Mouse (Mus musculus): Measurements from ENCODE around the gene Rnf222. TPM values are rescaled to one million over a fixed set of nuclear protein-coding genes. Genes with fewer than 3 reads are reported as not detected.

Gene Rnf222
- polyA plus RNA-seq, 1 experiment from 2014 or later: 0.05 TPM

- Histone ChIP-seq H3K36me3 (replicated peaks) (no peaks in the 10 kb centered on the region), H3K4me1 (peaks cover 7% of the 10 kb centered on the region; the same call in 1 of the 2 replicates), H3K4me3 (no peak overlapping the region), H3K9me3 (no peaks in the 10 kb centered on the region), H3K27ac (no peak overlapping the region), H3K27me3 (ENCODE audit: poor library complexity, severe bottlenecking) (no peaks in the 10 kb centered on the region; the same call in 1 of the 2 replicates)
- no peak for DNase-seq (ENCODE audit: extremely low spot score, low spot score)
- WGBS: 79% methylated on average over 12 of the region's 12 CpGs
Measured at GRCm38 (mm10) chr11:68893911-68894464, 5.6 kb downstream of the Rnf222 start.

- Histone ChIP-seq H3K36me3 (replicated peaks) (no peaks in the 10 kb centered on the region), H3K4me1 (peaks cover 13% of the 10 kb centered on the region), H3K4me3 (no peak overlapping the region), H3K27ac (no peak overlapping the region), H3K27me3 (ENCODE audit: poor library complexity, severe bottlenecking) (no peaks in the 10 kb centered on the region; the same call in 1 of the 2 replicates), H3K9me3 (no peaks in the 10 kb centered on the region)
- WGBS: 95% methylated on average over 5 of the region's 5 CpGs
- no peak for DNase-seq (ENCODE audit: extremely low spot score, low spot score)
Measured at GRCm38 (mm10) chr11:68896247-68896646, 7.9 kb downstream of the Rnf222 start.

- WGBS: 46% methylated on average over 4 of the region's 4 CpGs
- no peak for DNase-seq (ENCODE audit: extremely low spot score, low spot score)
- no peak overlapping the region for H3K4me3 ChIP-seq
- no peak overlapping the region for H3K27ac ChIP-seq
- peaks cover 13% of the 10 kb centered on the region for H3K4me1 ChIP-seq
- no peaks in the 10 kb centered on the region for H3K9me3 ChIP-seq
- no peaks in the 10 kb centered on the region for H3K36me3 ChIP-seq (replicated peaks)
- no peaks in the 10 kb centered on the region; the same call in 1 of the 2 replicates for H3K27me3 ChIP-seq (ENCODE audit: poor library complexity, severe bottlenecking)
Measured at GRCm38 (mm10) chr11:68897120-68897519, 8.8 kb downstream of the Rnf222 start.

- H3K27me3 ChIP-seq (ENCODE audit: poor library complexity, severe bottlenecking): no peaks in the 10 kb centered on the region; the same call in 1 of the 2 replicates
- no peak for DNase-seq (ENCODE audit: extremely low spot score, low spot score)
- H3K4me1 ChIP-seq: peaks cover 15% of the 10 kb centered on the region
- peaks cover 6% of the 10 kb centered on the region for H3K36me3 ChIP-seq (replicated peaks)
- no peak overlapping the region for H3K27ac ChIP-seq
- 80% methylated on average over 6 of the region's 6 CpGs for WGBS
- no peaks in the 10 kb centered on the region for H3K9me3 ChIP-seq
- H3K4me3 ChIP-seq: no peak overlapping the region
Measured at GRCm38 (mm10) chr11:68897838-68898237, 9.5 kb downstream of the Rnf222 start.

- Histone ChIP-seq H3K36me3 (replicated peaks) (peaks cover 15% of the 10 kb centered on the region), H3K27me3 (ENCODE audit: poor library complexity, severe bottlenecking) (no peaks in the 10 kb centered on the region; the same call in 1 of the 2 replicates), H3K4me1 (peaks cover 16% of the 10 kb centered on the region), H3K4me3 (no peak overlapping the region), H3K27ac (no peak overlapping the region), H3K9me3 (no peaks in the 10 kb centered on the region)
- DNase-seq (ENCODE audit: extremely low spot score, low spot score): no peak
- WGBS: 92% methylated on average over 6 of the region's 6 CpGs
Measured at GRCm38 (mm10) chr11:68898790-68899189, 10.4 kb downstream of the Rnf222 start.

- no peaks in the 10 kb centered on the region for H3K9me3 ChIP-seq
- no peak for DNase-seq (ENCODE audit: extremely low spot score, low spot score)
- peaks cover 26% of the 10 kb centered on the region for H3K36me3 ChIP-seq (replicated peaks)
- WGBS: 90% methylated on average over 8 of the region's 8 CpGs
- no peak overlapping the region for H3K4me3 ChIP-seq
- no peak overlapping the region for H3K27ac ChIP-seq
- peaks cover 16% of the 10 kb centered on the region for H3K4me1 ChIP-seq
- no peaks in the 10 kb centered on the region; the same call in 1 of the 2 replicates for H3K27me3 ChIP-seq (ENCODE audit: poor library complexity, severe bottlenecking)
Measured at GRCm38 (mm10) chr11:68899815-68900214, 11.5 kb downstream of the Rnf222 start.

GRCm38 (mm10) chr11:68900519-68901350 is 12.4 kb downstream of the Rnf222 start:
- Histone ChIP-seq H3K4me3 (peak overlapping the region; percentile 97), H3K27ac (peak overlapping the region; percentile 98), H3K9me3 (no peaks in the 10 kb centered on the region), H3K4me1 (peaks cover 16% of the 10 kb centered on the region), H3K36me3 (replicated peaks) (peaks cover 35% of the 10 kb centered on the region), H3K27me3 (ENCODE audit: poor library complexity, severe bottlenecking) (no peaks in the 10 kb centered on the region; the same call in 1 of the 2 replicates)
- WGBS: 27% methylated on average over 31 of the region's 31 CpGs
- DNase-seq (ENCODE audit: extremely low spot score, low spot score): no peak

GRCm38 (mm10) chr11:68901351-68902046 is 13.1 kb downstream of the Rnf222 start, which contains the start of gene Rpl26:
Gene Rpl26, plus strand, starts transcription at chr11:68901583.
- Histone ChIP-seq H3K4me3 (peak within 1 kb of the TSS; percentile 97), H3K27me3 (ENCODE audit: poor library complexity, severe bottlenecking) (no peaks in the 10 kb centered on the region; the same call in 1 of the 2 replicates), H3K36me3 (replicated peaks) (peaks cover 42% of the 10 kb centered on the region), H3K27ac (peak within 1 kb of the TSS; percentile 98), H3K9me3 (no peaks in the 10 kb centered on the region), H3K4me1 (peaks cover 16% of the 10 kb centered on the region)
- peak; percentile 99 for DNase-seq (ENCODE audit: extremely low spot score, low spot score)
- under 1% methylated on average over 52 of the region's 52 CpGs for WGBS

GRCm38 (mm10) chr11:68902047-68902364 is 13.7 kb downstream of the Rnf222 start:
- no peak for DNase-seq (ENCODE audit: extremely low spot score, low spot score)
- Histone ChIP-seq H3K9me3 (no peaks in the 10 kb centered on the region), H3K4me1 (peaks cover 16% of the 10 kb centered on the region), H3K36me3 (replicated peaks) (peaks cover 48% of the 10 kb centered on the region), H3K4me3 (peak overlapping the region; percentile 97), H3K27ac (peak overlapping the region; percentile 98), H3K27me3 (ENCODE audit: poor library complexity, severe bottlenecking) (no peaks in the 10 kb centered on the region; the same call in 1 of the 2 replicates)
- under 1% methylated on average over 10 of the region's 10 CpGs for WGBS

GRCm38 (mm10) chr11:68902367-68902766 is 14.0 kb downstream of the Rnf222 start:
- no peaks in the 10 kb centered on the region; the same call in 1 of the 2 replicates for H3K27me3 ChIP-seq (ENCODE audit: poor library complexity, severe bottlenecking)
- peak overlapping the region; percentile 98 for H3K27ac ChIP-seq
- peak overlapping the region; percentile 97 for H3K4me3 ChIP-seq
- no peak for DNase-seq (ENCODE audit: extremely low spot score, low spot score)
- 7% methylated on average over 11 of the region's 11 CpGs for WGBS
- peaks cover 51% of the 10 kb centered on the region for H3K36me3 ChIP-seq (replicated peaks)
- peaks cover 16% of the 10 kb centered on the region for H3K4me1 ChIP-seq
- no peaks in the 10 kb centered on the region for H3K9me3 ChIP-seq

- Histone ChIP-seq H3K9me3 (no peaks in the 10 kb centered on the region), H3K4me3 (peak overlapping the region; percentile 97), H3K27ac (peak overlapping the region; percentile 98), H3K4me1 (peaks cover 16% of the 10 kb centered on the region), H3K27me3 (ENCODE audit: poor library complexity, severe bottlenecking) (no peaks in the 10 kb centered on the region; the same call in 1 of the 2 replicates), H3K36me3 (replicated peaks) (peaks cover 56% of the 10 kb centered on the region)
- no peak for DNase-seq (ENCODE audit: extremely low spot score, low spot score)
- WGBS: 82% methylated on average over 5 of the region's 5 CpGs
Measured at GRCm38 (mm10) chr11:68902823-68903222, 14.5 kb downstream of the Rnf222 start.

- Histone ChIP-seq H3K27me3 (ENCODE audit: poor library complexity, severe bottlenecking) (no peaks in the 10 kb centered on the region; the same call in 1 of the 2 replicates), H3K9me3 (no peaks in the 10 kb centered on the region), H3K4me3 (no peak overlapping the region), H3K27ac (no peak overlapping the region), H3K4me1 (peaks cover 16% of the 10 kb centered on the region), H3K36me3 (replicated peaks) (peaks cover 57% of the 10 kb centered on the region)
- 87% methylated on average over 2 of the region's 2 CpGs for WGBS
- DNase-seq (ENCODE audit: extremely low spot score, low spot score): no peak
Measured at GRCm38 (mm10) chr11:68903775-68904174, 15.4 kb downstream of the Rnf222 start.

Data from forebrain, embryonic 10.5 days (tissue).